Comparison of ENCODE assay signal across 16 mouse cellular contexts in the genomic region with DNA sequence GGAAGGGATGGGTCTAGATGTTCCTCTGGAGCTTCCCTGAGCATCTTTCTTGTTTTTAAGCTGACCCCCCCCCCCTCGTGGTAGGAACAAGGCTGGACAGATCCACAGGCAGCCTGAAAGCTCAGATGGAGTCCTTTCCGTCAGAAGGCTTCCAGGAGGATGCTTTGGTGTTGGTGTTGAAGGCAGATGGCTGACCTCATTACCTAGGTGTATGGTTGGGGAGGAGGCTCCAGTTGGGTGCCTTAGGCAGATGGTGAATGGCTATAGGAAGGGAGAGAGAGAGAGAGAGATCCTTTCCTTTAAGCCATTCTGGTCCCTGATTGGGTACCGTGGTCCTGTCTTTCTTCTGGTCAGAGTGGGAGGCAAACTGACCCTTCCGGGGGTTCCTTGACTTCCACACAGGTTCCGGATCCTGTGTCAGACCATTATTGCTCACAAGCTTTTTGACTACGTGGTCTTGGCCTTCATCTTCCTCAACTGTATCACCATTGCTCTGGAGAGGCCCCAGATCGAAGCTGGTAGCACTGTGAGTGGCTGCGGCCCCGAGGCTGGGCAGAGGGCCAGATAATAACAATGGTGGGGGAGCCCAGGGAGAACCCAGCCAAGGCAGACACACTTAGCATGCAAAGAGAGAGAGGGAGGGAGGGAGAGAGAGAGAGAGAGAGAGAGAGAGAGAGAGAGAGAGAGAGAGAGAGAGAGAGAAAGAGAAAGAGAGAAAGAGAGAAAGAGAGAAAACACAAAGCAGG.
A peak's percentile ranks its signal among the peaks of the same experiment; 100 is the strongest.
DNase-seq lines count a peak whose midpoint lies in the region; ATAC-seq and TF ChIP-seq lines count a peak whose summit lies in the region.
"Had no signal": no experiment of that assay in that cellular context is flagged by ENCODE, and none has a peak within 500 bp of the region (broad histone marks: within the 10 kb centered on the region; RNA-seq: fewer than 3 reads in every experiment).

No protein-coding gene starts in this region.

- DNase-seq in forebrain, embryonic 10.5 days (ENCODE audit: extremely low spot score, low spot score) = no peak
- DNase-seq in left cerebral cortex, postnatal 4 days = peak; percentile 49
- DNase-seq in left cerebral cortex, adult 8-10 months (ENCODE audit: low spot score in 2 of 2) = no peak
- DNase-seq in retina, postnatal 1 day = peak; percentile 56
- no peak for DNase-seq in retina, embryonic 14.5 days (ENCODE audit: low spot score)
- peak; percentile 48 for DNase-seq in forebrain, postnatal 0 days
- DNase-seq: B cell, adult 2 months; gastrocnemius, postnatal 14 days; heart, adult 18-20 months; heart, postnatal 36 days; kidney, adult 11 months had no signal

- ATAC-seq in forebrain, embryonic 13.5 days = peak; percentile 70
- peak; percentile 66; the same call in 1 of the 2 replicates for ATAC-seq in forebrain, postnatal 0 days

- no peak for TF ChIP-seq CTCF in forebrain, postnatal 0 days (IDR thresholded peaks at IDR 0.05; ENCODE audit: low read depth)

- no peaks in the 10 kb centered on the region for H3K36me3 ChIP-seq in forebrain, embryonic 13.5 days (ENCODE audit: poor library complexity, severe bottlenecking)
- no peaks in the 10 kb centered on the region for H3K36me3 ChIP-seq in forebrain, embryonic 10.5 days (replicated peaks)
- peaks cover 12% of the 10 kb centered on the region; the same call in 1 of the 2 replicates for H3K36me3 ChIP-seq in forebrain, postnatal 0 days (ENCODE audit: insufficient read depth)
- H3K36me3 ChIP-seq: heart, embryonic 13.5 days; liver, embryonic 15.5 days; neural tube, embryonic 12.5 days had no signal

- H3K4me2 ChIP-seq in forebrain, embryonic 13.5 days = no peak overlapping the region
- H3K4me2 ChIP-seq in forebrain, postnatal 0 days (ENCODE audit: low read depth) = no peak overlapping the region
- H3K4me2 ChIP-seq: heart, embryonic 13.5 days; liver, embryonic 15.5 days; neural tube, embryonic 12.5 days had no signal

- WGBS in forebrain, embryonic 13.5 days = 53% methylated on average over 9 of the region's 9 CpGs
- WGBS in forebrain, embryonic 10.5 days = 83% methylated on average over 9 of the region's 9 CpGs
- WGBS in forebrain, postnatal 0 days = 52% methylated on average over 9 of the region's 9 CpGs

- no peak overlapping the region for H3K4me3 ChIP-seq in forebrain, embryonic 13.5 days
- H3K4me3 ChIP-seq in forebrain, embryonic 10.5 days = no peak overlapping the region
- H3K4me3 ChIP-seq in forebrain, postnatal 0 days (ENCODE audit: low read depth, low read length) = no peak overlapping the region
- H3K4me3 ChIP-seq: heart, embryonic 13.5 days; liver, embryonic 15.5 days; megakaryocyte, embryonic 14.5 days; neural tube, embryonic 12.5 days had no signal

- intact Hi-C loops in left cerebral cortex, postnatal 4 days (cut with DNase I) = no loop called here

- H3K4me1 ChIP-seq in forebrain, embryonic 13.5 days = peaks cover 10% of the 10 kb centered on the region; the same call in 1 of the 2 replicates
- H3K4me1 ChIP-seq in forebrain, embryonic 10.5 days = no peaks in the 10 kb centered on the region
- H3K4me1 ChIP-seq in forebrain, postnatal 0 days (ENCODE audit: insufficient read depth) = no peaks in the 10 kb centered on the region
- H3K4me1 ChIP-seq: heart, embryonic 13.5 days; liver, embryonic 15.5 days; megakaryocyte, embryonic 14.5 days; neural tube, embryonic 12.5 days had no signal

- no peaks in the 10 kb centered on the region for H3K9me3 ChIP-seq in forebrain, embryonic 13.5 days (replicated peaks)
- no peaks in the 10 kb centered on the region for H3K9me3 ChIP-seq in forebrain, embryonic 10.5 days
- H3K9me3 ChIP-seq in forebrain, postnatal 0 days (ENCODE audit: low read length) = no peaks in the 10 kb centered on the region
- H3K9me3 ChIP-seq: heart, embryonic 13.5 days; liver, embryonic 15.5 days; megakaryocyte, embryonic 14.5 days; neural tube, embryonic 12.5 days had no signal

- no peak overlapping the region for H3K27ac ChIP-seq in forebrain, embryonic 13.5 days
- no peak overlapping the region for H3K27ac ChIP-seq in forebrain, embryonic 10.5 days
- H3K27ac ChIP-seq in forebrain, postnatal 0 days (ENCODE audit: low read depth, low read length) = no peak overlapping the region
- H3K27ac ChIP-seq: heart, embryonic 13.5 days; liver, embryonic 15.5 days; neural tube, embryonic 12.5 days had no signal

- H3K27me3 ChIP-seq in forebrain, embryonic 13.5 days = no peaks in the 10 kb centered on the region
- H3K27me3 ChIP-seq in forebrain, embryonic 10.5 days (ENCODE audit: poor library complexity, severe bottlenecking) = no peaks in the 10 kb centered on the region
- H3K27me3 ChIP-seq in forebrain, postnatal 0 days (ENCODE audit: insufficient read depth, low read length) = no peaks in the 10 kb centered on the region
- H3K27me3 ChIP-seq: liver, embryonic 15.5 days; neural tube, embryonic 12.5 days had no signal

- no peak overlapping the region for H3K9ac ChIP-seq in forebrain, embryonic 13.5 days
- H3K9ac ChIP-seq in forebrain, postnatal 0 days = no peak overlapping the region
- H3K9ac ChIP-seq: heart, embryonic 13.5 days; liver, embryonic 15.5 days; neural tube, embryonic 12.5 days had no signal

Comparison
In these comparisons a context has a peak if more than half of its experiments do, and no peak if none do; other contexts are left out.
1. DNase-seq: peak in left cerebral cortex, postnatal 4 days (single experiment), retina, postnatal 1 day (single experiment) and forebrain, postnatal 0 days (single experiment); none in forebrain, embryonic 10.5 days (single experiment), left cerebral cortex, adult 8-10 months (0 of 2) and retina, embryonic 14.5 days (single experiment).